In the genomic region with DNA sequence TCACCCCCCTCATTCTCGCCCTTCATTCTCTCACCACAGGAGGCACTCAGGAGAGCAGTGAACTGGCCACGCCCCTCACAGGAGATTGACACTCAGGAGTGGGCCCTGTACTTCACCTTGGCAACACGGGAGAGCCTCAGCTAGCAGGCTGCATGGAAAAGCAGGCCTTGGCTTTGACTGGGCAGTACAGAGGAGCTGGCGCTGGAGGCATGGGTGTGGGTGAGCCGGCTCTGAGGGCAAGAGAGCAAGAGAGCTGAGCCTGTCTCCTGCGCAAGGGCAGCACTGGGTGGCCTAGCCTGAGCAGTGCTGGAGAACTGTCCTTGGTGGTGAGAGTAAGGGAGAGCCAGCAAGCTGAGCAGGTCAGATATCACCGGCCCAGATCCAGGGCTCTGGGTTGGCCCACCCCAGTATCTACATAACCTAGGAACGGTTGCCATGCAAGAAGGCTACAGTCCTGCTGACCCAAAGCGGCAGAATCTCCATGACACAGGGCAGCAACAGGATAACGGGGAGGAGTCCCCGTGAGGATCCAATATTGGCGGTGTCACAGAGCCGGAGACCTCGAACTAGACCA, we compare ENCODE assay signal across 11 mouse cellular contexts. TPM values are rescaled to one million over a fixed set of nuclear protein-coding genes. Genes with fewer than 3 reads are reported as not detected.
DNase-seq lines count a peak whose midpoint lies in the region; ATAC-seq and TF ChIP-seq lines count a peak whose summit lies in the region.
"Had no signal": no experiment of that assay in that cellular context is flagged by ENCODE, and none has a peak within 500 bp of the region (broad histone marks: within the 10 kb centered on the region; RNA-seq: fewer than 3 reads in every experiment).

No protein-coding gene starts in this region.

- no peaks in the 10 kb centered on the region for H3K27me3 ChIP-seq in hindbrain, embryonic 12.5 days
- no peaks in the 10 kb centered on the region for H3K27me3 ChIP-seq in hindbrain, embryonic 13.5 days
- H3K27me3 ChIP-seq in midbrain, embryonic 11.5 days (ENCODE audit: control insufficient read depth, insufficient read depth, low read length): no peaks in the 10 kb centered on the region
- H3K27me3 ChIP-seq in midbrain, embryonic 15.5 days (replicated peaks): no peaks in the 10 kb centered on the region
- H3K27me3 ChIP-seq in forebrain, embryonic 12.5 days: no peaks in the 10 kb centered on the region
- no peaks in the 10 kb centered on the region for H3K27me3 ChIP-seq in stomach, postnatal 0 days (ENCODE audit: control insufficient read depth, insufficient read depth, low read length)

- DNase-seq in midbrain, embryonic 11.5 days (ENCODE audit: low spot score, missing footprints): no peak
- no peak for DNase-seq in stomach, postnatal 0 days (ENCODE audit: low spot score)
- no peak for DNase-seq in left cerebral cortex, adult 2 months (ENCODE audit: extremely low spot score in 1 of 2, low spot score in 2 of 2)
- DNase-seq: kidney, postnatal 36 days; right cerebral cortex, postnatal 4 days had no signal

- H3K36me3 ChIP-seq in hindbrain, embryonic 12.5 days: no peaks in the 10 kb centered on the region
- H3K36me3 ChIP-seq in hindbrain, embryonic 13.5 days: no peaks in the 10 kb centered on the region
- H3K36me3 ChIP-seq in midbrain, embryonic 11.5 days (ENCODE audit: control insufficient read depth, insufficient read depth, low read length): no peaks in the 10 kb centered on the region
- H3K36me3 ChIP-seq in midbrain, embryonic 15.5 days (replicated peaks): no peaks in the 10 kb centered on the region
- no peaks in the 10 kb centered on the region for H3K36me3 ChIP-seq in forebrain, embryonic 12.5 days (replicated peaks)
- H3K36me3 ChIP-seq in stomach, postnatal 0 days (ENCODE audit: control insufficient read depth, insufficient read depth, low read length): no peaks in the 10 kb centered on the region

- no peak overlapping the region for H3K4me2 ChIP-seq in hindbrain, embryonic 12.5 days (replicated peaks)
- no peak overlapping the region for H3K4me2 ChIP-seq in hindbrain, embryonic 13.5 days
- no peak overlapping the region for H3K4me2 ChIP-seq in midbrain, embryonic 11.5 days
- no peak overlapping the region for H3K4me2 ChIP-seq in midbrain, embryonic 15.5 days
- no peak overlapping the region for H3K4me2 ChIP-seq in forebrain, embryonic 12.5 days
- H3K4me2 ChIP-seq in stomach, postnatal 0 days (replicated peaks; ENCODE audit: low read depth): no peak overlapping the region

- TF ChIP-seq CTCF in stomach, postnatal 0 days (IDR thresholded peaks at IDR 0.05; ENCODE audit: low read depth): no peak
- no peak for TF ChIP-seq CTCF in left cerebral cortex, adult 2 months (IDR thresholded peaks at IDR 0.05)

- ATAC-seq in hindbrain, embryonic 12.5 days (ENCODE audit: low FRiP score): peak; percentile 29; the same call in 1 of the 2 replicates
- no peak for ATAC-seq in hindbrain, embryonic 13.5 days (ENCODE audit: low FRiP score)
- ATAC-seq in midbrain, embryonic 11.5 days (ENCODE audit: low FRiP score): peak; percentile 59
- ATAC-seq in midbrain, embryonic 15.5 days (replicated peaks): no peak
- 0 out of 2 replicates have a peak, but pooled peaks have one; percentile 33 for ATAC-seq in forebrain, embryonic 12.5 days (ENCODE audit: low FRiP score)
- peak; percentile 54 for ATAC-seq in stomach, postnatal 0 days (ENCODE audit: low FRiP score, low TSS enrichment)
- ATAC-seq: activated CD4-positive, CD25-positive, alpha-beta regulatory T cell, adult 4 months had no signal

- peaks cover 5% of the 10 kb centered on the region; the same call in 1 of the 2 replicates for H3K4me1 ChIP-seq in hindbrain, embryonic 12.5 days
- H3K4me1 ChIP-seq in hindbrain, embryonic 13.5 days (replicated peaks): peaks cover 4% of the 10 kb centered on the region; the same call in 1 of the 2 replicates
- no peaks in the 10 kb centered on the region for H3K4me1 ChIP-seq in midbrain, embryonic 11.5 days (ENCODE audit: control insufficient read depth, insufficient read depth, low read length)
- H3K4me1 ChIP-seq in midbrain, embryonic 15.5 days: no peaks in the 10 kb centered on the region
- H3K4me1 ChIP-seq in forebrain, embryonic 12.5 days: peaks cover 5% of the 10 kb centered on the region; the same call in 1 of the 2 replicates
- H3K4me1 ChIP-seq in stomach, postnatal 0 days (replicated peaks; ENCODE audit: control insufficient read depth, insufficient read depth): no peaks in the 10 kb centered on the region

- H3K9me3 ChIP-seq in hindbrain, embryonic 12.5 days (replicated peaks): no peaks in the 10 kb centered on the region
- H3K9me3 ChIP-seq in hindbrain, embryonic 13.5 days: no peaks in the 10 kb centered on the region
- H3K9me3 ChIP-seq in midbrain, embryonic 11.5 days (ENCODE audit: control insufficient read depth, low read length): no peaks in the 10 kb centered on the region
- no peaks in the 10 kb centered on the region for H3K9me3 ChIP-seq in midbrain, embryonic 15.5 days
- H3K9me3 ChIP-seq in forebrain, embryonic 12.5 days: no peaks in the 10 kb centered on the region
- H3K9me3 ChIP-seq in stomach, postnatal 0 days (ENCODE audit: control insufficient read depth, low read length): no peaks in the 10 kb centered on the region

- intact Hi-C loops in left cerebral cortex, adult 2 months (cut with DNase I): no loop called here

- no peak overlapping the region for H3K9ac ChIP-seq in hindbrain, embryonic 12.5 days
- H3K9ac ChIP-seq in hindbrain, embryonic 13.5 days: no peak overlapping the region
- no peak overlapping the region for H3K9ac ChIP-seq in midbrain, embryonic 11.5 days (ENCODE audit: low read length)
- no peak overlapping the region for H3K9ac ChIP-seq in midbrain, embryonic 15.5 days
- H3K9ac ChIP-seq in forebrain, embryonic 12.5 days: no peak overlapping the region
- no peak overlapping the region for H3K9ac ChIP-seq in stomach, postnatal 0 days (ENCODE audit: low read length)

- H3K4me3 ChIP-seq in hindbrain, embryonic 12.5 days: no peak overlapping the region
- H3K4me3 ChIP-seq in hindbrain, embryonic 13.5 days: no peak overlapping the region
- H3K4me3 ChIP-seq in midbrain, embryonic 11.5 days (ENCODE audit: low read depth, low read length): no peak overlapping the region
- H3K4me3 ChIP-seq in midbrain, embryonic 15.5 days: no peak overlapping the region
- no peak overlapping the region for H3K4me3 ChIP-seq in forebrain, embryonic 12.5 days (replicated peaks)
- no peak overlapping the region for H3K4me3 ChIP-seq in stomach, postnatal 0 days (ENCODE audit: low read depth, low read length)
- no peak overlapping the region for H3K4me3 ChIP-seq in left cerebral cortex, adult 2 months

- 72% methylated on average over 14 of the region's 14 CpGs for WGBS in hindbrain, embryonic 12.5 days
- 76% methylated on average over 14 of the region's 14 CpGs for WGBS in hindbrain, embryonic 13.5 days
- 73% methylated on average over 14 of the region's 14 CpGs for WGBS in midbrain, embryonic 11.5 days
- 72% methylated on average over 14 of the region's 14 CpGs for WGBS in midbrain, embryonic 15.5 days
- WGBS in forebrain, embryonic 12.5 days: 74% methylated on average over 14 of the region's 14 CpGs
- 73% methylated on average over 14 of the region's 14 CpGs for WGBS in stomach, postnatal 0 days

- no peak for TF ChIP-seq EP300 in stomach, postnatal 0 days (optimal IDR thresholded peaks at IDR 0.05)

- H3K27ac ChIP-seq in hindbrain, embryonic 12.5 days: no peak overlapping the region
- no peak overlapping the region for H3K27ac ChIP-seq in hindbrain, embryonic 13.5 days
- no peak overlapping the region for H3K27ac ChIP-seq in midbrain, embryonic 11.5 days (ENCODE audit: low read depth, low read length)
- H3K27ac ChIP-seq in midbrain, embryonic 15.5 days: no peak overlapping the region
- H3K27ac ChIP-seq in forebrain, embryonic 12.5 days: no peak overlapping the region
- H3K27ac ChIP-seq in stomach, postnatal 0 days (replicated peaks): no peak overlapping the region
- no peak overlapping the region for H3K27ac ChIP-seq in left cerebral cortex, adult 2 months

RNA-seq across cellular contexts. Expression of a gene that starts 35.6 kb away (rescaled TPM):
- polyA plus RNA-seq in hindbrain, embryonic 12.5 days (2016; fragmentation: Nextera tagmentation; extraction: Ambion mirVana): 29.0 and 30.9 TPM in 2 replicates
- 63.7 and 64.6 TPM in 2 replicates for polyA plus RNA-seq in hindbrain, embryonic 13.5 days (2015; fragmentation: Nextera tagmentation; extraction: Ambion mirVana)
- polyA plus RNA-seq in midbrain, embryonic 11.5 days (2014; fragmentation: Nextera tagmentation; extraction: Ambion mirVana): 19.5 and 21.2 TPM in 2 replicates
- polyA plus RNA-seq in midbrain, embryonic 15.5 days (2015; fragmentation: Nextera tagmentation; extraction: Ambion mirVana): 52.9 and 55.1 TPM in 2 replicates
- polyA plus RNA-seq in forebrain, embryonic 12.5 days (2016; fragmentation: Nextera tagmentation; extraction: Ambion mirVana): 14.6 and 15.2 TPM in 2 replicates
- 0.53 and 0.78 TPM in 2 replicates for polyA plus RNA-seq in stomach, postnatal 0 days (2015; fragmentation: Nextera tagmentation; extraction: Ambion mirVana)
- total RNA-seq in left cerebral cortex, adult 2 months (2021): 10 to 100 TPM; 30.8 to 32.8 TPM
- total RNA-seq: common myeloid progenitor, adult 5-6 weeks had no signal
- polyA plus RNA-seq: activated CD4-positive, CD25-positive, alpha-beta regulatory T cell, adult 4 months had no signal

Comparison
In these comparisons a context has a peak if more than half of its experiments do, and no peak if none do; other contexts are left out.
1. ATAC-seq: peak in hindbrain, embryonic 12.5 days (single experiment), midbrain, embryonic 11.5 days (single experiment), forebrain, embryonic 12.5 days (single experiment) and stomach, postnatal 0 days (single experiment); none in hindbrain, embryonic 13.5 days (single experiment) and midbrain, embryonic 15.5 days (single experiment).